Mouse (Mus musculus): ENCODE data around the gene Pinlyp.

GRCm38 (mm10) chr7:24529580-24529979 is 16.3 kb downstream of the Pinlyp start:
- TF ChIP-seq EP300 (IDR thresholded peaks at IDR 0.05; ENCODE audit: insufficient read depth, low read depth, low read length) (no peak), POLR2A (IDR thresholded peaks at IDR 0.05; ENCODE audit: insufficient read depth, low read depth, low read length) (no peak), CTCF (IDR thresholded peaks at IDR 0.05) (no peak)

All from heart, adult 2 months (tissue).